Comparison of ENCODE assay signal across 22 mouse cellular contexts in genomic region chr17:64018870-64019269, GRCm38 (mm10).
"Had no signal": no experiment of that assay in that cellular context is flagged by ENCODE, and none has a peak within 500 bp of the region (broad histone marks: within the 10 kb centered on the region; RNA-seq: fewer than 3 reads in every experiment).

No protein-coding gene starts in this region.

- H3K27ac ChIP-seq: kidney, postnatal 0 days; left cerebral cortex, adult 2 months; lung, embryonic 15.5 days; midbrain, embryonic 12.5 days; midbrain, embryonic 15.5 days; neural tube, embryonic 12.5 days; neural tube, embryonic 15.5 days; stomach, postnatal 0 days had no signal

- H3K4me3 ChIP-seq: left cerebral cortex, adult 2 months; lung, embryonic 15.5 days; megakaryocyte, embryonic 14.5 days; midbrain, embryonic 12.5 days; midbrain, embryonic 15.5 days; neural tube, embryonic 12.5 days; neural tube, embryonic 15.5 days had no signal

- H3K4me1 ChIP-seq: lung, embryonic 15.5 days; midbrain, embryonic 15.5 days; neural tube, embryonic 12.5 days had no signal

- H3K9ac ChIP-seq: lung, embryonic 15.5 days; midbrain, embryonic 12.5 days; midbrain, embryonic 15.5 days; neural tube, embryonic 12.5 days; neural tube, embryonic 15.5 days had no signal

- H3K27me3 ChIP-seq: lung, embryonic 15.5 days; megakaryocyte, embryonic 14.5 days; midbrain, embryonic 12.5 days; midbrain, embryonic 15.5 days; neural tube, embryonic 12.5 days; neural tube, embryonic 15.5 days had no signal

- H3K9me3 ChIP-seq: lung, embryonic 15.5 days; megakaryocyte, embryonic 14.5 days; midbrain, embryonic 12.5 days; midbrain, embryonic 15.5 days; neural tube, embryonic 12.5 days; neural tube, embryonic 15.5 days had no signal

- H3K4me2 ChIP-seq: lung, embryonic 15.5 days; midbrain, embryonic 12.5 days; midbrain, embryonic 15.5 days; neural tube, embryonic 12.5 days; neural tube, embryonic 15.5 days had no signal

- ATAC-seq: intestine, postnatal 0 days; midbrain, embryonic 15.5 days had no signal

- DNase-seq: kidney, adult 2 months; kidney, postnatal 36 days; layer of hippocampus, postnatal 36 days; lung, adult 18-20 months; lung, postnatal 10 days; lung, postnatal 36 days; right cerebral cortex, adult 18-20 months; right cerebral cortex, postnatal 14 days; right cerebral cortex, postnatal 4 days; thymus, adult 2 months; thymus, postnatal 14 days; thymus, postnatal 4 days had no signal

- H3K36me3 ChIP-seq: lung, embryonic 15.5 days; midbrain, embryonic 12.5 days; midbrain, embryonic 15.5 days; neural tube, embryonic 12.5 days; neural tube, embryonic 15.5 days had no signal
